Mouse (Mus musculus) heart, adult 9 months (tissue): ENCODE measurements around the gene Npr1.

Experiments used
- DNase-seq, 2 experiments: peaks; one replicate each; pipeline ENCODE4 v3.0.0; 2022; ENCODE audit warnings: low spot score in 2 of 2

The Npr1 gene

GRCm38 (mm10) chr3:90465686-90466310 lies at the start of gene Npr1:
Npr1 (minus strand) TSS chr3:90465866.
- peak; percentile 45 to 63 for DNase-seq

DNA sequence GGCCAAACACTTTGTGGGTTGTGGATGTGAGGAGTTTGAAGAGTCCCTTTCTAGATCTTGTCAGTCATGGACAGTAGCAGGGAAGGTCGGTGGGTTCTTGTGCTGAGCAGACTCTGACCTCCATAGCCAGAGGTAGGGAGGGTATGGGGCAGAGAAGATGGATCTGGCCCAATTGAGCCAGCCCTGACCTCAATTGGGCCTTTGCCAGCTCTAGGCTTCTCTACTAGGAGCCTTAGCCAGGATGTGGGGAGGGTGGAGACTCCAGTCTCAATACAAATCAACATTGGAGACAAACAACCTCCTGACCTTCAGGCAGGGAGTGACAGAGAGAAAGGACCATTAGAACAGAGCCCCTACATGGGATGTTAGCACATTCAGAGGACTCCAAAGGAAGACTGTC lies 49.6 kb upstream of the Npr1 start:
- DNase-seq, result peak; percentile 54 to 65

DNA sequence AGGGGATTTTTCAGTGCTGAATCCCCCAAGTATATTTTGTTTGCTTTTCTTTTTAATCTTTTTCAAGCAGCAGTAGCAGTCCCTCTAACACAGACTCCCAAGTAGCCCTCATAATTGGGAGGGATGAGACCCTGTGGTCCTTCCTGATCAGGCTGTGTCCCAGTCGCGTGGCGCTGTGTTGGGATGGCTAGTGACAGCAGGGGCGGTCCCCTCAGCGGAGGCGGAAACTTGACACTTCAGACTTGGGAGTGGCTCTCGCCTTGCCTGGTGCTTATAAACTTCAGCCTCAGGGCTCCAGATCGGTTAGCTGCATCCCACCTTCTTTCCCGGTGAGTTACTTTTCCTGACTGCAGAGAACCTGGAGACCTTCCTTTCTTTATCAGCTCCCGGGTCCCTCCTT lies 49.0 kb upstream of the Npr1 start:
- peak; percentile 80 to 81 for DNase-seq

DNA sequence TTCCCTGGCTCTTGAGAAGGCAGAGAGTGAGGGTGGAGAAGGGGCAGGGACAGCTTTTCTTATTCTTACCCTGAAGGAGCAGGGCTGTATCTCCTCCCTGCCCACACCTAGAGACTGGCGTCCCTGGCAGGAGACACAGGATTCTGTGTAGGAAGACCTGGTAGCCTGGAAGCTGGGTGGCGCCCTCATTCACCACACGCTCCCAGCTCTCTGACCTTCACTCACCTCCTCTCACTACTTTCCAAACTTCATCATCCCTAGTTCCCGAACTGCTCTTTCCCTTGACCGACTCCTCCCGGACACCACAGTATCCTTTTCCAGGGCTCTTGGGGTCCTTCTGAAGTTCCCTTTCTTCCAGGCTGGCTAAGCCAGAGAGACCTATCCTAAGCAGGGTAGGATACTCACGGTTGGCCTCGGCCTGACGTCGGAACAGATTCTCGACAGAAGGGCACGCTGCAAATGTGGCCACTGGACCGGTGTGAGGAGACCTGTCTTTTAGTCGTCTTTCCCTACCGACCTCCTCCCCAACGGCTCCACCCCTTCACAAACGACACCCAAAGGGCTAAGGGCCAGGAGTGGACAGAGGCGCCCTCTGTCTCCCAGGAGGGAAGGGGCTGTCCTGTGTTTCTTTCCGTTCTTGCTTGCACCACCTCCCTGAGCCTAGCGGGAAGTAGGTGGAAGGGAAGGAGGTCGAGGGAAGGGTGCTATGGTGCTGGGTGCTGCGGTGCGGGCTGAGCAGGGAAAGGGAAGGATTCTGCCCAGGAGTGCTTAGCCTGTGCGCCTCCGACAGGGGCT lies 48.3 kb upstream of the Npr1 start, which contains the start of the genes S100a1 and S100a13:
TSS of gene S100a1 (minus strand) at position 597 of the 795 bp plus-strand sequence.
TSS of gene S100a13 (plus strand) at position 640 of the 795 bp plus-strand sequence.
- peak; percentile 87 to 89 for DNase-seq

DNA sequence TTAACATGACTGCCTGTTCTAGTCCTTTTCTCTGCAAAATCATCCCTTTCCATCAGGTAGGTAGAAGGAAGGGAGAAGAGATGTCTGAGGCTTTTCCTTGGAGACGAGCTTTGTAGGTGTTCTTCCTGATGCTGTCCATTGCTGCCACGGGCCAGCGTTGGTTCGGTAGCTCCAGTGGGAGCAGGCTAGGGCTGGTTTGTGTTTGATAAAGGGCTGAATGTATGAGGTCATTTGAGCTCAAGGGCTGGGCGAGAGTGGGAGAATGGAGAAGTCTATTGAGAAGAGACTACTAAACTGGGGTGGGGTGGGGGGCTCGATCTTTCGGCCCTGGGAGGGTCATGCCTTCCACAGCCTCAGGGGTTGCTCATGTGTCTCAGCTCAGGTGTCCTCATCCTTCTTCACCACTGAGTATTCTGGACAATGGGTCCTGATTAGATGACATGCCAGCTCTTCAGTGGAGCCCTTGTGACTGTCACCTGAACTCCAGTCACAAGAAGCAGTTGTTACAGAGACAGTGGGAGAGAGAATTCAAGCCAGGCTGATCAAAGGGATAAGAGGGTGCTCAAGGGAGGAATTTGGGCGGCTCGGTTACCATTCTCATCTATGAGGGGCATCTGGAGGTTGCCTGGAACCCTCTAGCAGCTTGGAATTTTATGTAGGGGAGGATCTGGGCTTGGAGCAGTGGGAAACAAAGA lies 47.4 kb upstream of the Npr1 start:
- no peak for DNase-seq

DNA sequence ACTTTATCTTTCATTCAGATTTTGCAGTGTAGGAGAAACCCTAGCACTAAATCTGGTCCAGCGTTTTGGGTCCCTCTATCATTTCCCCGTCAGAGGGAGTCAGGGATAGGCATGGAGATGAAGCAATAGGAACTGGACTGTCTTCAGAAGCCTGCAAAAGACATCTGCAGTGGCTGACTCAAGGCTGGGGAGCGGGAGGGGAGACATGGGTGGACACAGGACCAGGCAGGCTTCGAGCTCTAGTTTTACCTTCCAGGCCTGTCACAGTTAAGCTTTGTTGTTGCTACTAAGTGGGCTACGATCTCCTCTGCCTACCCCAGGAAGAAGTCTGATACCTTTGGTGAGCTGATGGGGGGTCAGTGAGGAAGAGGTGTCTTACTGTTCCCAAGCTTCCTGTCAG lies 46.6 kb upstream of the Npr1 start:
- no peak for DNase-seq

GRCm38 (mm10) chr3:90509747-90510123 lies 44.1 kb upstream of the Npr1 start:
- DNase-seq, result no peak

DNA sequence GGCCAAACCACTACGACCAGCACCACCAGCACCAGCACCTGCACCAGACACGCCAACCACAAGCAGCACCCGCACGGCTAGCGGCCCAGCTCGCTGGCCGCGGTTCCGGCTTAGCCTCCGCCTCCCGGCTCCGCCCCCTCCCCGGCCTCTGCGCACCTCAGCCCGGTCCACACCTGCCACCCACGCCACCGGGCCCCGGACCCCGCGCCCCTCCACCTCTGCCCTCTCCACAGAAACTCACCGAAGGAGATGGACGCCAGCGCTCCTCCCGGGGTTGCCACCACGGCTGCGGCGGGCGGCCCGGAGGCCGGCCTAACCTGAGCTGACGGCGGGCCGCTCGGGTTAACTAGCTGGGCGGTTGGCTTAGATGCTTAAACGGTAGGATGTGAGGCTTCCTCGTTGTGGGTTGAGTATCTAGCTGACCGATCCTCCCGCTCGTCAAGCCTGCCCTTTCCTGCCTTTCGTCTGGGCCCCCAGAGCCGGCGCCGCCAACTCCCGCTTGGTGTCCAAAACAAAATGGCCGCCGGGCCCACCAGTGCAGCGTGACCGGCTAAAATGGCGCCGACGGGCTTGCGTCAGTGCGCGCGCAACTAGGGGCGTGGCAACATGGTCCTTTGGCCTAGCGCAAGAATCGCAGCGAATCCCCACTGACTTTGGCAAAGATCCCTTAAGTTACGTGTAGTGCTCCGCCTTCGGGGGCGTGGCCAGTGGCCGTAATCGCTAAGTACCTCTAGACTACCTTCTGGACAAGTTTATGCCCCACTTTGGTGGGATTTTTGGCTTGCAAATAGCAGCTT lies 43.5 kb upstream of the Npr1 start, which contains the start of gene Chtop:
TSS of gene Chtop (minus strand) at position 549 of the 797 bp plus-strand sequence.
- peak; percentile 99 for DNase-seq

- DNase-seq, result no peak
Measured at GRCm38 (mm10) chr3:90508287-90508949, 42.8 kb upstream of the Npr1 start.

DNA sequence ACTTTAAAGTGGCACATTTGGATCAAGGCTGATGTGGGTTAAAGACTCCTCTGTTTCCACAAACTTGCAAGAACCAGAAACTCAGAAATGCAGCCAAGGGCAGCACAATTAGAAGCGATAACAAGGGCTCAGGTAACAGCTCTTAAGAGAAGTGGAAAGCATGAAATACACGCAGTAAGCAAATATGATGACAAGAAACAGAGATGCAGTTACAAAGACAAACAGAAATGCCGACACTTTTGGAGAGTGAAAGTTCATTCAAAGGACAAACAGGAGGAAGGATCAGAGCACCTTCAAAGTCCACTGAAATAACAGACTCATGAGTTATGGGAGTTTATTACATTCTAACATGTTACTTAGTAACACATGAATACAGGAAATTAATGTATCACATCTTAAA lies 40.7 kb upstream of the Npr1 start:
- DNase-seq, result no peak

GRCm38 (mm10) chr3:90505216-90505615 lies 39.5 kb upstream of the Npr1 start:
- DNase-seq, result no peak

DNA sequence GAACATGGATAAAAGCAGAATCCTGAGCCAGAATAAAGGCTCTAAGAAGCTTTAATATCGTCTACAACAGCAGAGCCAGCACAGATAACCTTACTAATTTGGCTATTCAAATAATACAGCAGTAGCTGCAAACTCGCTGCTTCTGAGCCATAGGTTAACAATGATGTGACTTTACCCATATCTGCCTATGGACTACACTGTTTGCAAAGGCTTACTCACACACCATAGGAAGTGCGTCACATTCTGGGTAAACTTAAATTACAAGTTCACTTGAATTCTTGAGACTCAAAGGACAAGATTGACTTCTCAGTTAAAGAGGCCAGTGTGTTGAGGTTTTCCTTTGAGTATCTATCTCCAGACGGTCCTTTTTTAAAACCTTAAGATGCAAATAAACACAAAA lies 37.8 kb upstream of the Npr1 start:
- no peak for DNase-seq

DNA sequence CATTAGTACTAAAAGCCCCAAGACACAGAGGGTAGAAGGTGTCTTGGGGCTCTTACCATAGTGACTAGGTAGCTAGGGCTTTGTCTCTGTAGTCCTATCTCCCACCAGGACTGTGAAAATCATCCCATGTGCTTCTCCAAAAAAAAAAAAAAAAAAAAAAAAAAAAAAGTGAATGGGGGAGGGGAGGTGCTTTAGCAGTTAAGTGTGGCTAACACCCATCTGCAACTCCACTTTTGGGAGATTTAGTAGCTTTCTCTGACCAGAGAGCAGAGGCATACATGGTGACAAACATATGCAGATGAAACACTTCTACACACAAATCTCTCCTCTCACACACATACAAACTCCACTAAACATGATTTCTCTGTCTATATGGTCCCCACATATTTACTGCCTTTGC lies 31.9 kb upstream of the Npr1 start:
- no peak for DNase-seq

DNA sequence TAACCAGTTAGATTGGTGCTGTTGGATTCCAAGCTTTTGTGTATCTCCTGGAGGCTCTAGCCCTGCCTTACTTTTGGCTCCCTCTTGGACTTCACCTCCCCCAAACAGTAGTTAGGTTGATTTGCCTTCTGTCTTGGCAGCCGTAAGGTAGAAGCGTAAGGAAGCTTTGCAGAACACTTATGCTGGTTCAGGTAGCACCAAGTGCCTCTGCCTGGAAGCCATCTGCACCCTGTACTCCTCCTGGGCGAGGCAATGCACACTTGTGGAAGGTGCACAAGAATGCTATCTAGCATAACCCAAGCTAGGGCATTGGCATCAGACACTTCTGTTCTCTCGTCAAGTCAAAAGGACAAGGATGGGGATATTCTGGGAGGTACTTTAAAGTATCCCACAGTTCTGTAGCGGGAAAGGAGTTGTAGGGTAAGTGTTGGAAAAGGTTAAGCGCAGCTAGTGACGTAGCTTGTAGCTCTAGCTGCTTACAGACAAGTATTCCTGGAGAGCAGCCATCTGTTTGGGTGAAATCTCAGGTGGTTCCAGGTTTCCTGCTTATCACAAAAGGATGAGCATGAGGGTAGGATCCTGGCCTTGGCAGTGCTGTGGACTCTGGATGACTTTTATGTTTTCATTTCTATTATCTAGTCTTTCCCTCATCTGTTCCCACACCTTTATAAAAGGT lies 30.3 kb upstream of the Npr1 start:
- DNase-seq, result no peak

GRCm38 (mm10) chr3:90493831-90494540 lies 28.3 kb upstream of the Npr1 start:
- DNase-seq, result no peak

GRCm38 (mm10) chr3:90491350-90491749 lies 25.7 kb upstream of the Npr1 start:
- DNase-seq, result no peak

DNA sequence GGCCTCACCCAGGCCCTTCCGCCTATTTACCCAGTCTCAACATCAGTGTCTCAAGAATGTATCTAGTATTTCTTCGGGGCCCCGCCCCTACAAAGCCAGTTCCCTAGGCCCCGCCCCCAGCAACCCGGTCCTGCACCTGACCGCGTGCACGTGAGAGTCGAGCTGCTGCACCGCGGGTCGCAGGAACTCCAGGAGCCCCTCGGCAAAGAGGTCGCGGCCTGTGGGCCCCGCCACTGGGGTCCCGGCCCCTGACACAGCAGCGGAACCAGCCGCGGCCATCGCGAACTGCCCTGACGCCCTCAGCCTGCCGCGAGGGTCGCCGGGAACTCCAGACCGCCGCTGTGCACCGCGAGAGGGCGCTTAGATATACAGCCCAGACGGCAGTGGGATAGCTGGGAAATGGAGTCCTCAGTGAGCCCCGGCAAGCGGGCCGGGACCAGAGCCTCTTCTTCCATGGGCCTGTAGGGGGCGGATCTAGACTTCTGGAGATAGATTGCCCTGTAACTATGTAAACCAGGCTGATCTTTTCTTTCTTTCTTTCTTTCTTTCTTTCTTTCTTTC lies 25.1 kb upstream of the Npr1 start, which contains the start of gene Snapin:
TSS of gene Snapin (minus strand) at position 338 of the 561 bp plus-strand sequence.
- peak; percentile 96 to 97 for DNase-seq

- no peak for DNase-seq
Measured at GRCm38 (mm10) chr3:90488576-90488975, 22.9 kb upstream of the Npr1 start.

DNA sequence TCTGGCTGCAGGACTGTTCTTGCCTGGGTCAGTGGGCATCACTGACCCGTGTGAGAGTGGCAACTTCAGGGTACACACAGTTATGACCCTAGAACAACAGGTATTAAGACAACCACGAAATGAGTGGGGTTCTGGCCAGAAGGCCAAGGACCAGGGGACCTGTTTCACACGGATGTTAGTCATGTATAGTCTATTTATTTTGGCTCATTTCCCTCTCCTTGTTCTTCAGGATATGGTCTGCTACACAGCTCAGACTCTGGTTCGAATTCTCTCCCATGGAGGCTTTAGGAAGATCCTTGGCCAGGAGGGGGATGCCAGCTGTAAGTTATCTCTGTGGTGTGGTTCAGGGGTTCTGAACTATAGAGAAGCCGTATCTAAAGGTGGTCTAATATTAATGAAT lies 21.3 kb upstream of the Npr1 start:
- DNase-seq, result no peak
